Mouse (Mus musculus): ENCODE data around the gene Pik3c2a. TPM values are rescaled to one million over a fixed set of nuclear protein-coding genes. Genes with fewer than 3 reads are reported as not detected.

Pik3c2a gene
- total and polyA plus RNA-seq, 3 experiments = 10.9 to 35.3 (median 14.3) TPM

- TF ChIP-seq MXI1 (IDR thresholded peaks at IDR 0.05; ENCODE audit: low read depth, low read length) = no peak
- no peak for TF ChIP-seq POLR2AphosphoS2 (IDR thresholded peaks at IDR 0.05; ENCODE audit: low read depth, low read length)
- TF ChIP-seq SIN3A (IDR thresholded peaks at IDR 0.05; ENCODE audit: low read length) = no peak
- no peak for TF ChIP-seq NRF1 (IDR thresholded peaks at IDR 0.05; ENCODE audit: low read depth, low read length)
- TF ChIP-seq NELFE (IDR thresholded peaks at IDR 0.05; ENCODE audit: low read depth, low read length) = no peak
- TF ChIP-seq CHD1 (IDR thresholded peaks at IDR 0.05; ENCODE audit: low read depth, low read length) = no peak
- no peak for TF ChIP-seq PAX5 (IDR thresholded peaks at IDR 0.05; ENCODE audit: low read length)
- TF ChIP-seq ZC3H11A (IDR thresholded peaks at IDR 0.05; ENCODE audit: low read depth, low read length) = no peak
- no peak for TF ChIP-seq BHLHE40 (IDR thresholded peaks at IDR 0.05; ENCODE audit: low read depth, low read length)
- no peak for TF ChIP-seq KAT2A (IDR thresholded peaks at IDR 0.05; ENCODE audit: insufficient replicate concordance, low read length)
- no peak for TF ChIP-seq MYC (IDR thresholded peaks at IDR 0.05; ENCODE audit: low read depth, low read length)
- TF ChIP-seq ELF1 (IDR thresholded peaks at IDR 0.05; ENCODE audit: low read depth, low read length) = no peak
- no peak for TF ChIP-seq USF1 (IDR thresholded peaks at IDR 0.05; ENCODE audit: low read depth, low read length)
- no peak for TF ChIP-seq IRF4 (IDR thresholded peaks at IDR 0.05; ENCODE audit: low read depth, low read length)
- no peak for TF ChIP-seq TCF12 (IDR thresholded peaks at IDR 0.05; ENCODE audit: low read depth, low read length)
- no peak for TF ChIP-seq MAZ (IDR thresholded peaks at IDR 0.05; ENCODE audit: low read depth, low read length)
- TF ChIP-seq TBP (conservative IDR thresholded peaks at IDR 0.05; ENCODE audit: low read depth, low read length) = no peak
- TF ChIP-seq GABPA (IDR thresholded peaks at IDR 0.05; ENCODE audit: insufficient replicate concordance, low read depth, low read length) = no peak
- no peak for TF ChIP-seq JUND (conservative IDR thresholded peaks at IDR 0.05; ENCODE audit: low read depth, low read length)
- no peak overlapping the region for H3K27ac ChIP-seq (ENCODE audit: insufficient read depth, low read depth)
- H3K27me3 ChIP-seq (replicated peaks) = no peaks in the 10 kb centered on the region
- no peak overlapping the region for H3K4me3 ChIP-seq (replicated peaks in 1 of 3; ENCODE audit: low read depth in 2 of 3, low read length in 2 of 3, poor library complexity in 1 of 3)
- no peak for DNase-seq (ENCODE audit: extremely low read depth)
- H3K9ac ChIP-seq (ENCODE audit: insufficient read depth, low read depth) = no peak overlapping the region
- dilution Hi-C loops (cut with MboI; ENCODE audit: extremely low pct_ligation_motif_present, extremely low pct_unique_long_range_greater_than_20kb, low sequenced_read_pairs) = no loop called here
- peaks cover 0 to 5% of the 10 kb centered on the region in 2 experiments for H3K36me3 ChIP-seq (replicated peaks in 1 of 2; ENCODE audit: control insufficient read depth in 1 of 2, insufficient read depth in 1 of 2, low read length in 1 of 2)
- no peak overlapping the region for H3K4me2 ChIP-seq (ENCODE audit: insufficient read depth, low read depth, poor library complexity, severe bottlenecking)
- H3K79me2 ChIP-seq (replicated peaks; ENCODE audit: control insufficient read depth, extremely low read depth, insufficient read depth, poor library complexity, severe bottlenecking) = no peaks in the 10 kb centered on the region
- H3K9me3 ChIP-seq (replicated peaks; ENCODE audit: low read length) = no peaks in the 10 kb centered on the region
- in situ Hi-C loops (cut with MboI; ENCODE audit: low pct_ligation_motif_present, low pct_unique_long_range_greater_than_20kb, low sequenced_read_pairs) = no loop called here
- no peaks in the 10 kb centered on the region for H3K4me1 ChIP-seq (ENCODE audit: control insufficient read depth in 1 of 2, insufficient read depth in 2 of 2)
These were observed 12.3 kb downstream of the Pik3c2a start for GRCm38 (mm10) chr7:116430926-116431325.

DNA sequence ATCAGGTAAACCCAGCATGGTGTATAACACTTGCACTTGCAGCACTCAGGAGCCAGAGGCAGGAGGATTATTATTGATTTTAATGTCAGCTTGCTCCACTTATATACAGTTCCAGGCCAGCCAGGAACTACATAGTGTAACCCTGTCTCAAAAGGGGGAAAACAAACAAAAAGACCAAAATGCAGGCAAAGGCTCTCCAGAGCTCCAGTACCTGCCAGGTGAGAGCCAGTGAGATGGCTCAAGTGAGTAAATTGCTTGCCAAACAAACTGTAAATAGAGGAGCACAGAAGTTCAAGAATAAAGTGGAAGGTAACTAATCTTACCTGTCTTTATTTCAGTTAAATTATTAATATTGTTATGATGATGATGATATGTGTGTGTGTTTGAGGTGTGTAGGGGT lies 16.0 kb downstream of the Pik3c2a start:
- Histone ChIP-seq H3K4me1 (ENCODE audit: control insufficient read depth in 1 of 2, insufficient read depth in 2 of 2) (no peaks in the 10 kb centered on the region), H3K27ac (ENCODE audit: insufficient read depth, low read depth) (no peak overlapping the region), H3K9ac (ENCODE audit: insufficient read depth, low read depth) (no peak overlapping the region), H3K4me3 (replicated peaks in 1 of 3; ENCODE audit: low read depth in 2 of 3, low read length in 2 of 3, poor library complexity in 1 of 3) (no peak overlapping the region), H3K79me2 (replicated peaks; ENCODE audit: control insufficient read depth, extremely low read depth, insufficient read depth, poor library complexity, severe bottlenecking) (no peaks in the 10 kb centered on the region; the same call in 1 of the 2 replicates), H3K4me2 (ENCODE audit: insufficient read depth, low read depth, poor library complexity, severe bottlenecking) (no peak overlapping the region), H3K36me3 (replicated peaks in 1 of 2; ENCODE audit: control insufficient read depth in 1 of 2, insufficient read depth in 1 of 2, low read length in 1 of 2) (peaks cover 0 to 9% of the 10 kb centered on the region in 2 experiments), H3K9me3 (replicated peaks; ENCODE audit: low read length) (no peaks in the 10 kb centered on the region), H3K27me3 (replicated peaks) (no peaks in the 10 kb centered on the region)
- dilution Hi-C loops (cut with MboI; ENCODE audit: extremely low pct_ligation_motif_present, extremely low pct_unique_long_range_greater_than_20kb, low sequenced_read_pairs) (no loop called here), in situ Hi-C loops (cut with MboI; ENCODE audit: low pct_ligation_motif_present, low pct_unique_long_range_greater_than_20kb, low sequenced_read_pairs) (no loop called here)
- no peak for DNase-seq (ENCODE audit: extremely low read depth)
- TF ChIP-seq KAT2A (IDR thresholded peaks at IDR 0.05; ENCODE audit: insufficient replicate concordance, low read length) = no peak
- TF ChIP-seq USF1 (IDR thresholded peaks at IDR 0.05; ENCODE audit: low read depth, low read length) = no peak
- TF ChIP-seq MAFK (IDR thresholded peaks at IDR 0.05; ENCODE audit: insufficient replicate concordance, low read length) = no peak
- no peak for TF ChIP-seq E2F4 (IDR thresholded peaks at IDR 0.05; ENCODE audit: insufficient replicate concordance, low read depth, low read length)

Measured in CH12.LX (cell line).